Mouse (Mus musculus): ENCODE measurements at regions not wholly inside any gene's neighbourhood (a gene's known extent, or its start where the extent isn't known, plus 50 kb on each side); places are given as distances from the start of the nearest gene placed in this dataset.

GRCm38 (mm10) chr3:120189606-120190005 lies 405.3 kb upstream of the Ptbp2 start:
- no peak overlapping the region for H3K9ac ChIP-seq (replicated peaks)
- H3K9me3 ChIP-seq (ENCODE audit: control insufficient read depth, low read length) = no peaks in the 10 kb centered on the region
- H3K27me3 ChIP-seq (ENCODE audit: control insufficient read depth, insufficient read depth, low read length) = no peaks in the 10 kb centered on the region
- ATAC-seq (ENCODE audit: insufficient read depth) = no peak
- H3K4me3 ChIP-seq (ENCODE audit: insufficient read depth in 1 of 2, low read depth in 2 of 2, low read length in 2 of 2) = no peak overlapping the region
- no peak for TF ChIP-seq EP300 (IDR thresholded peaks at IDR 0.05; ENCODE audit: low read depth)
- TF ChIP-seq CTCF (IDR thresholded peaks at IDR 0.05; ENCODE audit: low read depth) = no peak
- no peak overlapping the region for H3K4me2 ChIP-seq (ENCODE audit: low read depth)
- H3K4me1 ChIP-seq (replicated peaks; ENCODE audit: control insufficient read depth in 2 of 2, insufficient read depth in 2 of 2, low read length in 1 of 2) = no peaks in the 10 kb centered on the region
- H3K36me3 ChIP-seq (replicated peaks; ENCODE audit: control insufficient read depth, insufficient read depth, low read depth) = no peaks in the 10 kb centered on the region
- H3K27ac ChIP-seq = no peak overlapping the region
- no peak for DNase-seq (ENCODE audit: low read depth in 3 of 3, low spot score in 3 of 3)
- WGBS (ENCODE audit: insufficient replicate concordance) = 55% methylated on average over 1 of the region's 1 CpGs

- Histone ChIP-seq H3K9ac (replicated peaks) (no peak overlapping the region), H3K4me3 (ENCODE audit: insufficient read depth in 1 of 2, low read depth in 2 of 2, low read length in 2 of 2) (no peak overlapping the region), H3K4me1 (replicated peaks; ENCODE audit: control insufficient read depth in 2 of 2, insufficient read depth in 2 of 2, low read length in 1 of 2) (no peaks in the 10 kb centered on the region), H3K9me3 (ENCODE audit: control insufficient read depth, low read length) (no peaks in the 10 kb centered on the region), H3K27me3 (ENCODE audit: control insufficient read depth, insufficient read depth, low read length) (no peaks in the 10 kb centered on the region), H3K36me3 (replicated peaks; ENCODE audit: control insufficient read depth, insufficient read depth, low read depth) (no peaks in the 10 kb centered on the region), H3K4me2 (ENCODE audit: low read depth) (no peak overlapping the region), H3K27ac (no peak overlapping the region)
- no peak for DNase-seq (ENCODE audit: low read depth in 3 of 3, low spot score in 3 of 3)
- ATAC-seq (ENCODE audit: insufficient read depth) = no peak
- 50% methylated on average over 5 of the region's 5 CpGs for WGBS (ENCODE audit: insufficient replicate concordance)
- TF ChIP-seq CTCF (IDR thresholded peaks at IDR 0.05; ENCODE audit: low read depth) (no peak), EP300 (IDR thresholded peaks at IDR 0.05; ENCODE audit: low read depth) (no peak)
Observed at GRCm38 (mm10) chr3:120180931-120181610, 396.8 kb upstream of the Ptbp2 start.

- H3K4me3 ChIP-seq (ENCODE audit: insufficient read depth in 1 of 2, low read depth in 2 of 2, low read length in 2 of 2) = no peak overlapping the region
- no peaks in the 10 kb centered on the region for H3K36me3 ChIP-seq (replicated peaks; ENCODE audit: control insufficient read depth, insufficient read depth, low read depth)
- 37% methylated on average over 2 of the region's 2 CpGs for WGBS (ENCODE audit: insufficient replicate concordance)
- no peaks in the 10 kb centered on the region for H3K4me1 ChIP-seq (replicated peaks; ENCODE audit: control insufficient read depth in 2 of 2, insufficient read depth in 2 of 2, low read length in 1 of 2)
- no peaks in the 10 kb centered on the region for H3K27me3 ChIP-seq (ENCODE audit: control insufficient read depth, insufficient read depth, low read length)
- no peak overlapping the region for H3K9ac ChIP-seq (replicated peaks)
- no peak for TF ChIP-seq EP300 (IDR thresholded peaks at IDR 0.05; ENCODE audit: low read depth)
- TF ChIP-seq CTCF (IDR thresholded peaks at IDR 0.05; ENCODE audit: low read depth) = no peak
- DNase-seq (ENCODE audit: low read depth in 3 of 3, low spot score in 3 of 3) (no peak), ATAC-seq (ENCODE audit: insufficient read depth) (no peak)
- H3K9me3 ChIP-seq (ENCODE audit: control insufficient read depth, low read length) = no peaks in the 10 kb centered on the region
- H3K27ac ChIP-seq = no peak overlapping the region
- no peak overlapping the region for H3K4me2 ChIP-seq (ENCODE audit: low read depth)
Observed at GRCm38 (mm10) chr3:120175632-120176031, 391.4 kb upstream of the Ptbp2 start.

All from liver, embryonic 14.5 days (tissue).